ENCODE assay signal across 8 mouse cellular contexts in genomic region chr15:95794611-95795565, GRCm38 (mm10). TPM values are rescaled to one million over a fixed set of nuclear protein-coding genes. Genes with fewer than 3 reads are reported as not detected.
DNase-seq lines count a peak whose midpoint lies in the region; ATAC-seq and TF ChIP-seq lines count a peak whose summit lies in the region.
"Had no signal": no experiment of that assay in that cellular context is flagged by ENCODE, and none has a peak within 500 bp of the region (broad histone marks: within the 10 kb centered on the region; RNA-seq: fewer than 3 reads in every experiment).

No protein-coding gene starts in this region.

- no peak overlapping the region for H3K4me2 ChIP-seq in heart, embryonic 15.5 days

- DNase-seq in A20 (ENCODE audit: low read depth, low spot score) = peak; percentile 27
- peak; percentile 64 for DNase-seq in G1E (ENCODE audit: low spot score)
- peak; percentile 72 for DNase-seq in lung, postnatal 14 days
- no peak for DNase-seq in cerebellum, adult 11-12 months
- DNase-seq in cerebellum, adult 11 months = no peak
- DNase-seq in left cerebral cortex, adult 18-20 months (ENCODE audit: low spot score in 2 of 2) = no peak

- peak overlapping the region; percentile 27; the same call in 1 of the 2 replicates for H3K27ac ChIP-seq in heart, embryonic 15.5 days
- H3K27ac ChIP-seq: hindbrain, embryonic 10.5 days had no signal

- ATAC-seq in G1E (ENCODE audit: extremely low read depth, insufficient number of reproducible peaks, low FRiP score, poor library complexity, severe bottlenecking) = peak; percentile 93
- no peak for ATAC-seq in heart, embryonic 15.5 days (replicated peaks; ENCODE audit: insufficient number of reproducible peaks, insufficient read depth, low FRiP score, low read depth)

- H3K4me1 ChIP-seq in G1E (ENCODE audit: insufficient read depth, low read depth, low read length) = peaks cover 16% of the 10 kb centered on the region
- peaks cover 62% of the 10 kb centered on the region for H3K4me1 ChIP-seq in heart, embryonic 15.5 days (replicated peaks)

- H3K9me3 ChIP-seq in G1E (replicated peaks) = peaks cover 28% of the 10 kb centered on the region
- H3K9me3 ChIP-seq in heart, embryonic 15.5 days (replicated peaks) = no peaks in the 10 kb centered on the region
- H3K9me3 ChIP-seq: hindbrain, embryonic 10.5 days had no signal

- TF ChIP-seq CTCF in G1E (IDR thresholded peaks at IDR 0.05; ENCODE audit: low read depth, low read length) = no peak

- H3K27me3 ChIP-seq in G1E (ENCODE audit: insufficient read depth, low read length) = no peaks in the 10 kb centered on the region
- H3K27me3 ChIP-seq in heart, embryonic 15.5 days = no peaks in the 10 kb centered on the region

- H3K9ac ChIP-seq in heart, embryonic 15.5 days = no peak overlapping the region

- WGBS in heart, embryonic 15.5 days = 53% methylated on average over 10 of the region's 10 CpGs

- no peak overlapping the region for H3K4me3 ChIP-seq in G1E (ENCODE audit: low read depth, low read length)
- no peak overlapping the region for H3K4me3 ChIP-seq in heart, embryonic 15.5 days
- H3K4me3 ChIP-seq: hindbrain, embryonic 10.5 days had no signal

- no peaks in the 10 kb centered on the region for H3K36me3 ChIP-seq in G1E (replicated peaks)
- no peaks in the 10 kb centered on the region for H3K36me3 ChIP-seq in heart, embryonic 15.5 days

RNA-seq across cellular contexts. Expression of gene Ano6, which starts 4.2 kb away (rescaled TPM):
- total RNA-seq in G1E (2014; fragmentation: Nextera tagmentation) (not detected in 2 replicates), G1E (2017) (0.12 and 0.49 TPM in 2 replicates)
- polyA plus RNA-seq in G1E (2012) = 0.01 TPM in 1 of 2 replicates, not detected in the other
- 27.2 and 34.4 TPM in 2 replicates for polyA plus RNA-seq in heart, embryonic 15.5 days (2015; fragmentation: Nextera tagmentation; extraction: Ambion mirVana)
- total RNA-seq in left cerebral cortex, adult 18-20 months (2021) = 10 to 100 TPM; 24.8 to 26.3 TPM

Comparison
In these comparisons a context has a peak if more than half of its experiments do, and no peak if none do; other contexts are left out.
1. DNase-seq: peak in A20 (single experiment), G1E (single experiment) and lung, postnatal 14 days (single experiment); none in cerebellum, adult 11-12 months (single experiment), cerebellum, adult 11 months (single experiment) and left cerebral cortex, adult 18-20 months (0 of 2).
2. RNA of gene Ano6, which starts 4.2 kb away (total RNA-seq): 24.8 to 26.3 TPM in left cerebral cortex, adult 18-20 months; 0.12 to 0.49 TPM in G1E; every median in the first group is over 10 times any median in the second.